Mouse (Mus musculus): ENCODE data around the gene Foxn3. TPM values are rescaled to one million over a fixed set of nuclear protein-coding genes. Genes with fewer than 3 reads are reported as not detected.

Foxn3 gene
- polyA plus RNA-seq, 1 experiment: 61.5 TPM

DNA sequence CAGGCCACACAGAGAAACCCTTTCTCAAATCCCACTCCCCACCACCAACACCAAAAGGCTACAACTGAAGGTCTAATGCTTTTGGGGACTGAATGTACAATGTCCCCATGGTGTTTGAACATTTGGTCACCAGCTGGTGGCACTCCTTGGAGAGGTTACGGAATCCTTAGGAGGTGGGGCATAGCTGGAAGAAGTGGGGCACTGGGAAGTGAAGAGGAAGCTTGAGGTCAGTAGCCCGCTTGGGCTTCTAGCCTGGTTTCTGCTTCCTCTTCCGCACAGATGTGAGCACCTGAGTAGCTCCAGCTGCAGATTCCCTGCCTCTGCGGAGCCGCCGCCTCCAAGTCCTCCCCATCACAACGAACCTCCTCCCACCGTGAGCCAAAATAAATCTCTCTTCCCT, 107.8 kb downstream of the Foxn3 start:
- Histone ChIP-seq H3K4me3 (replicated peaks; ENCODE audit: insufficient read depth, low read depth, low read length) (no peak overlapping the region), H3K27ac (ENCODE audit: insufficient read depth, low read length) (no peak overlapping the region), H3K27me3 (ENCODE audit: control insufficient read depth, insufficient read depth, low read length) (no peaks in the 10 kb centered on the region), H3K4me1 (ENCODE audit: control insufficient read depth, insufficient read depth, low read length) (peaks cover 11% of the 10 kb centered on the region; the same call in 1 of the 2 replicates)
- no peak for DNase-seq
- TF ChIP-seq POLR2A (IDR thresholded peaks at IDR 0.05; ENCODE audit: borderline replicate concordance, insufficient read depth, low read length) (no peak), CTCF (IDR thresholded peaks at IDR 0.05; ENCODE audit: borderline replicate concordance, insufficient read depth, low read depth, low read length) (no peak)
- 96% methylated on average over 8 of the region's 8 CpGs for WGBS

DNA sequence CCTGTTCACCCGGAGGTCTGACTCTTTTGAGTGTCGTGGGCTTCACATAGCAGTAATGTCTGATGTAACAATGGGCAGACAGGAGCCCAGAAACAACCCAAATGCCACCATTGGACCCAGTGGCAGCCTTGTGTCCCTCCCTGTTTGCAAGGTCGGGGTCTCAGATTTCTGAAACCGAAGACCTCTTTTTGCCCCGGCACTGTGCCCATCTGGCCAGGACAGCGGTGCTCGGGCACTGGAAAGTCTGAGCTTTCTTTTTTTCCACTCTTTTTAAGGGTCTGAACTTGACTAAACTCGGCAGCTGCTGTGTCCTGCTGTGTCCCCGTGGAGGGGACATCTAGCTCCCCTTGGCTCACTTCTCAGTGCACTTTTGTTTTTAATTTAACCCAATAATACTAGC, 109.0 kb downstream of the Foxn3 start:
- H3K27ac ChIP-seq (ENCODE audit: insufficient read depth, low read length): no peak overlapping the region
- TF ChIP-seq POLR2A (IDR thresholded peaks at IDR 0.05; ENCODE audit: borderline replicate concordance, insufficient read depth, low read length) (no peak), CTCF (IDR thresholded peaks at IDR 0.05; ENCODE audit: borderline replicate concordance, insufficient read depth, low read depth, low read length) (no peak)
- peaks cover 8% of the 10 kb centered on the region; the same call in 1 of the 2 replicates for H3K4me1 ChIP-seq (ENCODE audit: control insufficient read depth, insufficient read depth, low read length)
- no peak for DNase-seq
- H3K27me3 ChIP-seq (ENCODE audit: control insufficient read depth, insufficient read depth, low read length): no peaks in the 10 kb centered on the region
- no peak overlapping the region for H3K4me3 ChIP-seq (replicated peaks; ENCODE audit: insufficient read depth, low read depth, low read length)
- 32% methylated on average over 9 of the region's 9 CpGs for WGBS

DNA sequence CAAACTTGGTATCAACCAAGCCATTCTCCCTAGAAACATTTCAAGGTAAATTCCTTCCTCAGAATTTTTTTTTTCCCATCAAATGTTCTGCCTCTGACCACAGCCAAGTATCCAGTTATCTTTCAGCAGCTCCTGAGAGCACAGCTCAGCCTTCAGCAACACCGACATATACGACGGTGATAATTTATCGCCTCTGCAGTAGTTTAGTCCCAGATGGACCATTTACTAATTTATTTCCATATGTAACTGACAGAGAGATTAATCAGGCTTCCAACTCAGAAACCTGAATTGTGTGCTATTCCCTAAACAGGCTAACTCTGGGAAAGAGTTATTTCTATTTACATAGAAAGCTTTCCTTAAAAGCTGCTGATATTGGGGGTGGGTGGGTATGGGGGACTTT, 109.6 kb downstream of the Foxn3 start:
- Histone ChIP-seq H3K4me3 (replicated peaks; ENCODE audit: insufficient read depth, low read depth, low read length) (no peak overlapping the region), H3K27me3 (ENCODE audit: control insufficient read depth, insufficient read depth, low read length) (no peaks in the 10 kb centered on the region), H3K27ac (ENCODE audit: insufficient read depth, low read length) (no peak overlapping the region), H3K4me1 (ENCODE audit: control insufficient read depth, insufficient read depth, low read length) (peaks cover 7% of the 10 kb centered on the region; the same call in 1 of the 2 replicates)
- DNase-seq: no peak
- 86% methylated on average over 4 of the region's 4 CpGs for WGBS
- TF ChIP-seq POLR2A (IDR thresholded peaks at IDR 0.05; ENCODE audit: borderline replicate concordance, insufficient read depth, low read length) (no peak), CTCF (IDR thresholded peaks at IDR 0.05; ENCODE audit: borderline replicate concordance, insufficient read depth, low read depth, low read length) (no peak)

DNA sequence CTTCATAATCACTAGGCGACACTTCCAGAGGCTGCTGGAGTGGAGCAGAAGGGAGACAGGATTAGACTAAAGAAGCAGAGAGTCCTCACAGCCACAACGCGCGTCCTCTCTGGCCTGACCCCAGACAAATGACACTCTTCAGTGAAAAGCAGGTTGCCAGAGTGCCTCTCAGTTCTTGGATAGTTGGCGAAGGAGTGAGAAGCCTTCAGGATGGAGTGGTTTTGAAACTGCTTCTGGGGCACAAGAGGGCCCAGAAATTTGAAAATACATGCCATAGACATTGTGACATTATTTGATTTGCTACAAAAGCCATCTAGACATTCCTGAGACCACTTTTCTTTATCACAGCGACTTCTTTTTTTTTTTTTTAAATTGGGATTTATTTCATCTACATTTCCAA, 113.3 kb downstream of the Foxn3 start:
- 76% methylated on average over 6 of the region's 6 CpGs for WGBS
- H3K27ac ChIP-seq (ENCODE audit: insufficient read depth, low read length): no peak overlapping the region
- no peaks in the 10 kb centered on the region for H3K27me3 ChIP-seq (ENCODE audit: control insufficient read depth, insufficient read depth, low read length)
- TF ChIP-seq POLR2A (IDR thresholded peaks at IDR 0.05; ENCODE audit: borderline replicate concordance, insufficient read depth, low read length) (no peak), CTCF (IDR thresholded peaks at IDR 0.05; ENCODE audit: borderline replicate concordance, insufficient read depth, low read depth, low read length) (no peak)
- no peaks in the 10 kb centered on the region; the same call in 1 of the 2 replicates for H3K4me1 ChIP-seq (ENCODE audit: control insufficient read depth, insufficient read depth, low read length)
- H3K4me3 ChIP-seq (replicated peaks; ENCODE audit: insufficient read depth, low read depth, low read length): no peak overlapping the region
- no peak for DNase-seq

DNA sequence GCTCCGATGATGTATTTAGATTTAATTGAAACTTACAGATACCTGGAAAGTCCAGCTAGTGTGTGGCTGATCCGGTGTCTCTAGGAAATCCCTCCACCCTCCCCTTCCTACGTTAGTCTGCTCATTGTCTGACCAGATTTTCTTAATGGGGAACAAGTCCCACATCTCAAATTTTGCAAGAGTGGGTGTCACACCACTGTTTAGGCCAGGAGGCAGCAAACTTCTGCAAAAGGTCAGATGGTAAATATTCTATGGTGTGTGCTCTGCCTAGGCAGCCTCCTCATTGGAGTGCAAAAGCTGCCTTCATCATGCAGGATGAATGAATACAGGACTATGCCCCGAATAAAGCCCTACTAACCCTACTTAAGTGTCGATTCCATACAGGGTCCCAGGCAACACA, 115.6 kb downstream of the Foxn3 start:
- no peak overlapping the region for H3K4me3 ChIP-seq (replicated peaks; ENCODE audit: insufficient read depth, low read depth, low read length)
- no peaks in the 10 kb centered on the region; the same call in 1 of the 2 replicates for H3K4me1 ChIP-seq (ENCODE audit: control insufficient read depth, insufficient read depth, low read length)
- 94% methylated on average over 5 of the region's 5 CpGs for WGBS
- H3K27ac ChIP-seq (ENCODE audit: insufficient read depth, low read length): no peak overlapping the region
- TF ChIP-seq POLR2A (IDR thresholded peaks at IDR 0.05; ENCODE audit: borderline replicate concordance, insufficient read depth, low read length) (no peak), CTCF (IDR thresholded peaks at IDR 0.05; ENCODE audit: borderline replicate concordance, insufficient read depth, low read depth, low read length) (no peak)
- H3K27me3 ChIP-seq (ENCODE audit: control insufficient read depth, insufficient read depth, low read length): no peaks in the 10 kb centered on the region
- DNase-seq: no peak

DNA sequence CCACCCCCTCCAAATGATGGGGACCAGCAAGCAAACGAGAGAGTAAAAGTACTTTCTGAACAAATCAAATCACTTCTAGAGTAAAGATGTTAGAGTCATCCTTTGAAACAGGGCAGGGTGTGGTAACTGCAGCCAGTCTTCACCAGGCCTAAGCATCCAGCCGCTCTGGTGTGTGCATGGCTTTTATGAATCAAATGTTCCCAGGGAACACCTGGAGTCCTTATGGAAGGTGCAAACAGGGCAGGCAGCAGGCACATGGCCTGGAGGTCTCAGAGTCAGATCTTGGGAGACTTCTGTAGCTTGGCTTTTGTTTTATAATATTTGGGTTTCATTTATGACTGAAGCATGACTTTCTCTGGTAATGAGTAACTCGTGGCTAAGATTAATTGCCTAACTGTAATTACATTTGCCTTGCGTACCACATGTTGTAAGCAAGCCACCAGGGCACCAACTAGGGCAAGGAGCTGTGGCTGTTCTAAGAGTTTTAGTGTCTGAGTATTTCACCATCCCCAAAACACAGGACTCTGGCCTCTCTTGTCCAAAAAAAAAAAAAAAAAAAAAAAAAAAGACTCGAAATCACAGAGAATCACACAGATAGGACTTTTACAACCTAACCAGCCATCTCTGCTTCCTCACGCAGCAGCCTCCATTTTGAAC, 118.2 kb downstream of the Foxn3 start:
- Histone ChIP-seq H3K4me1 (ENCODE audit: control insufficient read depth, insufficient read depth, low read length) (peaks cover 7% of the 10 kb centered on the region; the same call in 1 of the 2 replicates), H3K4me3 (replicated peaks; ENCODE audit: insufficient read depth, low read depth, low read length) (no peak overlapping the region), H3K27me3 (ENCODE audit: control insufficient read depth, insufficient read depth, low read length) (no peaks in the 10 kb centered on the region), H3K27ac (ENCODE audit: insufficient read depth, low read length) (no peak overlapping the region)
- no peak for TF ChIP-seq CTCF (IDR thresholded peaks at IDR 0.05; ENCODE audit: borderline replicate concordance, insufficient read depth, low read depth, low read length)
- TF ChIP-seq POLR2A (IDR thresholded peaks at IDR 0.05; ENCODE audit: borderline replicate concordance, insufficient read depth, low read length): no peak
- 83% methylated on average over 6 of the region's 6 CpGs for WGBS
- no peak for DNase-seq

DNA sequence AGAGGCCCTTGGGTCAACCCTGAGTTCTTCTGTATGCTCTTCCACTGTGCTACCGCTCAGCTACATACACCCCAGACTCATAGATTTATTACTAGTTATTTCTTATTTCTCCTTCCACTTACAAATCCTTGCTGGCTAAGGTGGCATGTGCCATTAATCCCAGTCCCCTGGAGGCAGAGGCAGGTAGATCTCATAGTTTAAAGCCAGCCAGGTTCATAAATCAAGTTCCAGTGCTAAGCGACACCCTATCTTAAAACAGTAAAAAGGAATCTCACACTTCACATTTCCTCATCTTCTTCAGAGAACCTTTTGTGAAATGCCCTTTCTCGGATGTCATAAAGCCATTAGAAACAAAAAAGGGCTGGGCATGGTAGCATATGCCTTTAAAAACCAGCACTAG, 120.6 kb downstream of the Foxn3 start:
- TF ChIP-seq POLR2A (IDR thresholded peaks at IDR 0.05; ENCODE audit: borderline replicate concordance, insufficient read depth, low read length) (no peak), CTCF (IDR thresholded peaks at IDR 0.05; ENCODE audit: borderline replicate concordance, insufficient read depth, low read depth, low read length) (no peak)
- H3K27ac ChIP-seq (ENCODE audit: insufficient read depth, low read length): no peak overlapping the region
- WGBS: 98% methylated on average over 3 of the region's 3 CpGs
- H3K4me3 ChIP-seq (replicated peaks; ENCODE audit: insufficient read depth, low read depth, low read length): no peak overlapping the region
- H3K27me3 ChIP-seq (ENCODE audit: control insufficient read depth, insufficient read depth, low read length): no peaks in the 10 kb centered on the region
- H3K4me1 ChIP-seq (ENCODE audit: control insufficient read depth, insufficient read depth, low read length): peaks cover 10% of the 10 kb centered on the region; the same call in 1 of the 2 replicates
- DNase-seq: no peak

DNA sequence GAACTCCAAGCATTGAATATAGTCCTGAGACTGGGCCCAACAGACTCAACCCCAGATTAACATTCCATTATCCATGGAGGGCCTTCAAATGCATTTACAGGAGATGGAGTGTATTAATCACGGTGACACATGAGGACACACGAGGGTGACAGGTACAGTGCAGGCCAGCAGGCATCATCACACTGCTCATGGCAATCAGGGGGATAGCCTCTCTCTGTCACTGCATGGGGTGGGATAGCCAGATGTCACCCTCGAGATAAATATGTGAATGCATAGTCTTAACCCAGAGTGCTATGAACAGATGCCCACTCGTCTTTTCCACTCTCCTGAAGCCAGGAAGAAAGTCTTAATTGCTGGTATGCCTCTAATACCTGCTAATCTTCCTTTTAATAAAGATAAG, 122.4 kb downstream of the Foxn3 start:
- peak in 1 of 2 experiments; percentile 42 for DNase-seq
- TF ChIP-seq CTCF (IDR thresholded peaks at IDR 0.05; ENCODE audit: borderline replicate concordance, insufficient read depth, low read depth, low read length) (no peak), POLR2A (IDR thresholded peaks at IDR 0.05; ENCODE audit: borderline replicate concordance, insufficient read depth, low read length) (no peak)
- Histone ChIP-seq H3K4me1 (ENCODE audit: control insufficient read depth, insufficient read depth, low read length) (peaks cover 12% of the 10 kb centered on the region; the same call in 1 of the 2 replicates), H3K27me3 (ENCODE audit: control insufficient read depth, insufficient read depth, low read length) (no peaks in the 10 kb centered on the region), H3K4me3 (replicated peaks; ENCODE audit: insufficient read depth, low read depth, low read length) (no peak overlapping the region), H3K27ac (ENCODE audit: insufficient read depth, low read length) (no peak overlapping the region)
- WGBS: 23% methylated on average over 4 of the region's 4 CpGs

All from cerebellum, adult 2 months (tissue).